Mouse (Mus musculus): ENCODE results near the gene Krt80.

- TF ChIP-seq POLR2A (IDR thresholded peaks at IDR 0.05; ENCODE audit: insufficient read depth, low read depth, low read length), result no peak
- TF ChIP-seq CTCF (IDR thresholded peaks at IDR 0.05), result no peak
- no peak for TF ChIP-seq EP300 (IDR thresholded peaks at IDR 0.05; ENCODE audit: insufficient read depth, low read depth, low read length)
Observed at GRCm38 (mm10) chr15:101332370-101332769, 37.6 kb downstream of the Krt80 start.

All from heart, adult 2 months (tissue).